Mouse (Mus musculus): ENCODE results near the gene Fam83g. TPM values are rescaled to one million over a fixed set of nuclear protein-coding genes. Genes with fewer than 3 reads are reported as not detected.

Fam83g gene
- polyA plus RNA-seq, 1 experiment from 2014 or later: 0.31 TPM

GRCm38 (mm10) chr11:61743768-61744167 is 59.9 kb downstream of the Fam83g start:
- no peak overlapping the region for H3K4me3 ChIP-seq
- no peak overlapping the region for H3K4me2 ChIP-seq
- H3K27ac ChIP-seq (replicated peaks): no peak overlapping the region
- no peak overlapping the region for H3K9ac ChIP-seq
- H3K4me1 ChIP-seq (replicated peaks): no peaks in the 10 kb centered on the region
- peaks cover 49% of the 10 kb centered on the region for H3K36me3 ChIP-seq
- no peaks in the 10 kb centered on the region for H3K9me3 ChIP-seq
- no peaks in the 10 kb centered on the region for H3K27me3 ChIP-seq
- 41% methylated on average over 3 of the region's 3 CpGs for WGBS
- no peak for ATAC-seq (ENCODE audit: low FRiP score, low read depth)

GRCm38 (mm10) chr11:61744460-61744859 is 60.6 kb downstream of the Fam83g start:
- Histone ChIP-seq H3K4me3 (no peak overlapping the region), H3K36me3 (peaks cover 45% of the 10 kb centered on the region), H3K4me1 (replicated peaks) (no peaks in the 10 kb centered on the region), H3K9ac (no peak overlapping the region), H3K9me3 (no peaks in the 10 kb centered on the region), H3K27me3 (no peaks in the 10 kb centered on the region), H3K27ac (replicated peaks) (no peak overlapping the region), H3K4me2 (no peak overlapping the region)
- 62% methylated on average over 3 of the region's 3 CpGs for WGBS
- no peak for ATAC-seq (ENCODE audit: low FRiP score, low read depth)

GRCm38 (mm10) chr11:61745781-61746180 is 61.9 kb downstream of the Fam83g start:
- H3K4me2 ChIP-seq: no peak overlapping the region
- H3K36me3 ChIP-seq: peaks cover 34% of the 10 kb centered on the region
- WGBS: 94% methylated on average over 9 of the region's 9 CpGs
- no peak overlapping the region for H3K9ac ChIP-seq
- H3K4me3 ChIP-seq: no peak overlapping the region
- H3K27me3 ChIP-seq: no peaks in the 10 kb centered on the region
- H3K27ac ChIP-seq (replicated peaks): no peak overlapping the region
- no peaks in the 10 kb centered on the region for H3K9me3 ChIP-seq
- H3K4me1 ChIP-seq (replicated peaks): no peaks in the 10 kb centered on the region
- ATAC-seq (ENCODE audit: low FRiP score, low read depth): no peak

GRCm38 (mm10) chr11:61747161-61747560 is 63.3 kb downstream of the Fam83g start:
- H3K9me3 ChIP-seq: no peaks in the 10 kb centered on the region
- 64% methylated on average over 3 of the region's 3 CpGs for WGBS
- no peak overlapping the region for H3K4me2 ChIP-seq
- no peak for ATAC-seq (ENCODE audit: low FRiP score, low read depth)
- H3K4me3 ChIP-seq: no peak overlapping the region
- peaks cover 43% of the 10 kb centered on the region for H3K36me3 ChIP-seq
- no peak overlapping the region for H3K9ac ChIP-seq
- H3K27me3 ChIP-seq: no peaks in the 10 kb centered on the region
- H3K4me1 ChIP-seq (replicated peaks): no peaks in the 10 kb centered on the region
- H3K27ac ChIP-seq (replicated peaks): no peak overlapping the region

GRCm38 (mm10) chr11:61751612-61752011 is 67.7 kb downstream of the Fam83g start:
- 84% methylated on average over 5 of the region's 5 CpGs for WGBS
- Histone ChIP-seq H3K9ac (no peak overlapping the region), H3K4me2 (no peak overlapping the region), H3K4me3 (no peak overlapping the region), H3K4me1 (replicated peaks) (no peaks in the 10 kb centered on the region), H3K27ac (replicated peaks) (no peak overlapping the region), H3K27me3 (no peaks in the 10 kb centered on the region), H3K9me3 (no peaks in the 10 kb centered on the region), H3K36me3 (peaks cover 59% of the 10 kb centered on the region)
- ATAC-seq (ENCODE audit: low FRiP score, low read depth): no peak

GRCm38 (mm10) chr11:61757151-61757550 is 73.3 kb downstream of the Fam83g start:
- 93% methylated on average over 2 of the region's 2 CpGs for WGBS
- Histone ChIP-seq H3K4me2 (no peak overlapping the region), H3K36me3 (peaks cover 34% of the 10 kb centered on the region), H3K27me3 (no peaks in the 10 kb centered on the region), H3K4me1 (replicated peaks) (peaks cover 12% of the 10 kb centered on the region), H3K9ac (no peak overlapping the region), H3K9me3 (no peaks in the 10 kb centered on the region), H3K27ac (replicated peaks) (no peak overlapping the region), H3K4me3 (no peak overlapping the region)
- no peak for ATAC-seq (ENCODE audit: low FRiP score, low read depth)

Other genes with a start within 250 kb of the Fam83g start
- gene Rnf112, start 230.0 kb upstream of the Fam83g start, polyA plus RNA-seq (2015; fragmentation: Nextera tagmentation; extraction: Ambion mirVana): 28.2 and 28.9 TPM in 2 replicates
- gene Mfap4, start 198.7 kb upstream of the Fam83g start, polyA plus RNA-seq (2015; fragmentation: Nextera tagmentation; extraction: Ambion mirVana): 42.2 and 49.7 TPM in 2 replicates
- 71.1 and 74.8 TPM in 2 replicates for gene Mapk7, start 189.7 kb upstream of the Fam83g start, polyA plus RNA-seq (2015; fragmentation: Nextera tagmentation; extraction: Ambion mirVana)
- gene B9d1, start 178.9 kb upstream of the Fam83g start, polyA plus RNA-seq (2015; fragmentation: Nextera tagmentation; extraction: Ambion mirVana): 31.6 and 34.9 TPM in 2 replicates
- gene Epn2, start 104.4 kb upstream of the Fam83g start, polyA plus RNA-seq (2015; fragmentation: Nextera tagmentation; extraction: Ambion mirVana): 69.9 and 79.6 TPM in 2 replicates
- gene Grap, start 30.8 kb upstream of the Fam83g start, polyA plus RNA-seq (2015; fragmentation: Nextera tagmentation; extraction: Ambion mirVana): 10.7 and 11.6 TPM in 2 replicates
- not detected in 2 replicates for gene Slc5a10, start 36.7 kb downstream of the Fam83g start, polyA plus RNA-seq (2015; fragmentation: Nextera tagmentation; extraction: Ambion mirVana)
- gene Prpsap2, start 78.0 kb downstream of the Fam83g start, polyA plus RNA-seq (2015; fragmentation: Nextera tagmentation; extraction: Ambion mirVana): 49.7 and 52.0 TPM in 2 replicates
- 38.2 and 41.8 TPM in 2 replicates for gene Ulk2, start 171.0 kb downstream of the Fam83g start, polyA plus RNA-seq (2015; fragmentation: Nextera tagmentation; extraction: Ambion mirVana)
- gene Akap10, start 246.2 kb downstream of the Fam83g start, polyA plus RNA-seq (2015; fragmentation: Nextera tagmentation; extraction: Ambion mirVana): 12.5 and 12.9 TPM in 2 replicates

Data from hindbrain, embryonic 15.5 days (tissue).